Mouse (Mus musculus) testis, adult 2 months (tissue): ENCODE results near the gene Tmem255a.

Source experiments
- CTCF ChIP-seq: fragments of 200-500 bp; IDR thresholded peaks from 2 replicates; pipeline ENCODE4 v1.5.1; 2012; ENCODE audit warnings: low read depth, mild to moderate bottlenecking, inconsistent platforms, low read length, moderate library complexity; ENCODE audit not compliant: control insufficient read depth, insufficient read depth, insufficient replicate concordance
- POLR2A ChIP-seq: fragments of 200-500 bp; IDR thresholded peaks from 2 replicates; pipeline ENCODE4 v1.6.1; 2012; ENCODE audit warnings: low read depth, mild to moderate bottlenecking, inconsistent platforms, low read length, moderate library complexity; ENCODE audit not compliant: control insufficient read depth

DNA sequence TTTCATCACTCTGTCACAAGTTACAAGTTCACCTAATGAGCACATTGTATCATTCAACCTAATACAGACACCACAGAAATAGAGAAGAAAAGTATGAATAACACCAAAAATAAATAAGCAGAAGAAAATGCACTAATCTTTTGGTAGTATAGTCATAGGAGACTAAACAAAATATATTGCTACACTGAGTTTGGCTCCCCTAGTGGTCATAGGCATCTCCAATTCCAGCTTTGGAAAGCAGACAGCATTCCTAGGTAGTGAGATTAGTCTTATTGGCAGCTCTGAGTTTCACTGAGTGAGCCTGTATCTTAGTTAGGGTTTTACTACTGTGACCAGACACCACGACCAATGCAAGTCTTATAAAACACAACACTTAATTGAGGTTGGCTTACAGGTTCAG, 93.1 kb downstream of the Tmem255a start:
- TF ChIP-seq CTCF (no peak), POLR2A (no peak)
